Mouse (Mus musculus): ENCODE measurements at regions not wholly inside any gene's neighbourhood (a gene's known extent, or its start where the extent isn't known, plus 50 kb on each side); places are given as distances from the start of the nearest gene placed in this dataset.
A peak's percentile ranks its signal among the peaks of the same experiment; 100 is the strongest.

GRCm38 (mm10) chr17:54821059-54821458 is 522.2 kb upstream of the Slc5a7 start:
- DNase-seq (ENCODE audit: low spot score in 2 of 2): no peak

DNA sequence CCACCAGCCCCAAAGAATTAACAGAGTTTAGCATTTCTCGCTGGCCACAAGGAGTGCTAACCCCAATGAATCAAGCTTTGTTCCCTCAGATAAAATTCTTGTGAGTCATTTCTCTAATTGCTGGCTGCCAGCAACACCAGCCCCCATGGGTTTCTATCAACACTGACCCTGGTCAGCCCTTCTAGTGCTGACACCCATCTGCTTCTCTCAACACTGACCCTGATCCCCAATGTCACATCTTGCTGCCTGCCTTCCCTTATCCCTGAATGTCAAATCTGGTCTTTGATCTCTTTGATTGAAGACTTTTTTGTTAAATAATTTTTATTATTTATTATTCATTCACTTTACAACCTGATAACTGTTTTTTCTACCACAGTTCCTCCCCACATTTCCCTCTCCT is 554.8 kb upstream of the Slc5a7 start:
- DNase-seq (ENCODE audit: low spot score in 2 of 2): no peak

DNA sequence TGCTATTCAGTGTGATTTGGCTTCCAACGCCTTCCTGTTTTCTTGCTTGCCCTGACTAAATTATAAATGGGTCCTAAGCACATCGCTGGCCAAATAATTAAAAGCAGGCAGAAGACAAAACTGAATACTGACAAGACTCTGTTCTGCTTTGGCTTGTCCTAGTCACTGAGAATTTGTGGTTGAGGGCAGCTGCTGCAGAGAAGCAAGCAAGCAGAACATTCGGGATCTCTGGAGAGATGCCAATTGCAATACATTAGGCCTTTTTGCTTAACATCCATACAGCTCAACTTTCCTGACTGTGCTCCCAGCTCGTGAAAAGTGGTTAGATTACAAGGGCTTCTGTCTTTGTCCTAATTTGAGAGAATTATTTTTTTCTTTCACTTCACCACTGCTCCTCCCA is 549.0 kb upstream of the St6gal2 start:
- peak in 1 of 2 experiments; percentile 10 for DNase-seq (ENCODE audit: low spot score in 2 of 2)

DNA sequence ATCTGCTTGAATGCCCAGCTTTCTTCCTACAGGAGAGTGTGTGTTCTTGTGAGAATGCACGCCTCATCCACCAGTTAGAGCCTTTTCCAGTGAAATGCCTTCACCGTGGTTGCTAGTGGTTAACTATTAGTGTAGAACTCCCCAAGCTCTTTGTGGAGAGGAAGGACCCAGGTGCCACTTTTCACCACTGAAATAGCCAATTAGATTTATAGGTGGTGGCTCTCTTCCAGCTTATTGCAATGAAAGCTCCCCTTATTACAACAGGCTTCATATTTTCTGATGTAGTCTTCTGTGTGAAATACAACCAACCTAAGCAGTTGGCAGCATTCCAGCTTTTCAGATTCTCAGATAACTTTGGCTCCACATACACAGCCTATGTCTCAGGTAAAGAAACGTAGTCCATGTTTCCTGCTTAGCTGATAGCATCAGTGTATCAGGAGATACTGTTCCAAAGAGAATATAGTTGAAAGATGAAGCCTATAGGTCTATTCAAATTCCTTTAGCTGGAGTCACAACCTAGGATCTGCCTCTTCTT is 515.9 kb upstream of the St6gal2 start:
- DNase-seq (ENCODE audit: low spot score in 2 of 2): no peak

DNA sequence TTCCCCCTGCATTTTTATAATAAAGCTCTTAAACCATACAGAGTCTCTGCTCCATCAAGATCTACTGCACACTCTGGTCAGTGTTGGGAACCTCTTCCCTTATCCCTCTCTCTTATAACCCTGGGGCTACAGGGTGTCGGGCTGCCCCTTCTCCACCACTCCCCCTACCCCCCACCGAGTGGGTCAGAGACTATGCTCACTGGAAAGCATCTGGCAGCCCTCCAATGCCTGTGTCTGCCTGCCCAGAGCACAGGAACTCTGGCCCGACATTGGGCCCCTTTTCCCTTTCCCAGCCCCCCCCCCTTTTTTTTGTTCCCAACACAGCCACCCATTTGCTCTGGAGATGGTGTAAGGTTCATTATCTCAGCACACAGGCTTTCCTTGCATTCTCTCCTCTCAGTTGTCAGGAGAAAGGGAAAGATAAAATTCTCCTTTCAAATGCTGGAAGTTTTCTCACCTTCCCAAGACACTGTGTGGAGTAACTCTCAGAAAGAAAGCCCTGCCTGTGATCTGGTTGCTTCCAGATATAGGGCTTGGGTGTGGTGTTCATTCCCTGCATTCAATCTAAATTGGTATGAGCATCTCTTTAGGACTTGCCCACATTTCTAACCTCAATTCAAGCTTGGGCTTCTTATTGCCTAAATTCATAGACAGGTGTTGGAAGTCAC is 501.7 kb upstream of the St6gal2 start:
- no peak for DNase-seq (ENCODE audit: low spot score in 2 of 2)

GRCm38 (mm10) chr17:54944288-54944931 is 500.8 kb upstream of the St6gal2 start:
- no peak for DNase-seq (ENCODE audit: low spot score in 2 of 2)
